Mouse (Mus musculus): ENCODE results near the gene Rras.
"Not testable (repeated sequence)": the region's sequence is repeated elsewhere in the genome, so short reads cannot be mapped to it uniquely, and the experiment has no call there.

The Rras gene

GRCm38 (mm10) chr7:44999753-45000152 is 18.0 kb upstream of the Rras start:
- no peak for DNase-seq (ENCODE audit: low spot score in 2 of 2)

GRCm38 (mm10) chr7:45000539-45001114 is 17.1 kb upstream of the Rras start:
- no peak for DNase-seq (ENCODE audit: low spot score in 2 of 2)

GRCm38 (mm10) chr7:45002440-45002839 is 15.3 kb upstream of the Rras start:
- no peak for DNase-seq (ENCODE audit: low spot score in 2 of 2)

GRCm38 (mm10) chr7:45004546-45004945 is 13.2 kb upstream of the Rras start:
- no peak for DNase-seq (ENCODE audit: low spot score in 2 of 2)

- DNase-seq (ENCODE audit: low spot score in 2 of 2) = no peak
Measured at GRCm38 (mm10) chr7:45005321-45005992, 12.3 kb upstream of the Rras start.

GRCm38 (mm10) chr7:45006503-45006902 is 11.3 kb upstream of the Rras start:
- no peak for DNase-seq (ENCODE audit: low spot score in 2 of 2)

GRCm38 (mm10) chr7:45007141-45007540 is 10.6 kb upstream of the Rras start:
- no peak for DNase-seq (ENCODE audit: low spot score in 2 of 2)

GRCm38 (mm10) chr7:45007846-45008245 is 9.9 kb upstream of the Rras start:
- DNase-seq (ENCODE audit: low spot score in 2 of 2) = no peak

GRCm38 (mm10) chr7:45008411-45008810 is 9.3 kb upstream of the Rras start:
- DNase-seq (ENCODE audit: low spot score in 2 of 2) = no peak

- no peak for DNase-seq (ENCODE audit: low spot score in 2 of 2)
Measured at GRCm38 (mm10) chr7:45012011-45012410, 5.8 kb upstream of the Rras start.

- DNase-seq (ENCODE audit: low spot score in 2 of 2) = no peak
Measured at GRCm38 (mm10) chr7:45012824-45013223, 4.9 kb upstream of the Rras start.

- DNase-seq (ENCODE audit: low spot score in 2 of 2) = no peak
Measured at GRCm38 (mm10) chr7:45013366-45014095, 4.2 kb upstream of the Rras start.

GRCm38 (mm10) chr7:45014096-45014451 is 3.7 kb upstream of the Rras start:
- no peak for DNase-seq (ENCODE audit: low spot score in 2 of 2)

GRCm38 (mm10) chr7:45015344-45015956 is 2.3 kb upstream of the Rras start:
- no peak for DNase-seq (ENCODE audit: low spot score in 2 of 2)

- DNase-seq (ENCODE audit: low spot score in 2 of 2) = peak; percentile 99 to 100
Measured at GRCm38 (mm10) chr7:45015957-45016612, 1.7 kb upstream of the Rras start, which contains the start of gene Scaf1. TSS of gene Scaf1 (minus strand) at chr7:45016363.

- DNase-seq (ENCODE audit: low spot score in 2 of 2) = no peak
Measured at GRCm38 (mm10) chr7:45016761-45017160, 1.0 kb upstream of the Rras start.

- peak in 1 of 2 experiments; percentile 22 for DNase-seq (ENCODE audit: low spot score in 2 of 2)
Measured at GRCm38 (mm10) chr7:45019031-45019571, 1.3 kb downstream of the Rras start.

GRCm38 (mm10) chr7:45020225-45020624 is 2.5 kb downstream of the Rras start:
- no peak for DNase-seq (ENCODE audit: low spot score in 2 of 2)

GRCm38 (mm10) chr7:45023711-45024110 is 6.0 kb downstream of the Rras start:
- not testable (repeated sequence) for DNase-seq (ENCODE audit: low spot score in 2 of 2)

- DNase-seq (ENCODE audit: low spot score in 2 of 2) = no peak
Measured at GRCm38 (mm10) chr7:45024281-45025248, 6.8 kb downstream of the Rras start.

Measured in frontal cortex, postnatal 14 days (tissue).